Mouse (Mus musculus) kidney, postnatal 14 days (tissue): ENCODE data around the gene Fn3krp.

Source experiments
- DNase-seq: peaks from one replicate; pipeline ENCODE4 v3.0.0; 2022; ENCODE audit warnings: mixed read lengths

The Fn3krp gene

GRCm38 (mm10) chr11:121451216-121451726 is 30.1 kb downstream of the Fn3krp start:
- no peak for DNase-seq

GRCm38 (mm10) chr11:121451753-121452635 is 30.8 kb downstream of the Fn3krp start, which contains the start of gene Tbcd:
TSS of gene Tbcd (plus strand) at chr11:121451949.
- peak; percentile 95 for DNase-seq

- DNase-seq, result no peak
These were observed 36.7 kb downstream of the Fn3krp start for GRCm38 (mm10) chr11:121457874-121458273.

- no peak for DNase-seq
These were observed 46.2 kb downstream of the Fn3krp start for GRCm38 (mm10) chr11:121467408-121467807.

- DNase-seq, result no peak
These were observed 53.6 kb downstream of the Fn3krp start for GRCm38 (mm10) chr11:121474831-121475230.

- peak; percentile 79 for DNase-seq
These were observed 54.7 kb downstream of the Fn3krp start for GRCm38 (mm10) chr11:121475699-121476415.

- DNase-seq, result no peak
These were observed 58.4 kb downstream of the Fn3krp start for GRCm38 (mm10) chr11:121479476-121480203.
